Mouse (Mus musculus): ENCODE measurements around the gene Washc1.
"Not testable (repeated sequence)": the region's sequence is repeated elsewhere in the genome, so short reads cannot be mapped to it uniquely, and the experiment has no call there.

The Washc1 gene

DNA sequence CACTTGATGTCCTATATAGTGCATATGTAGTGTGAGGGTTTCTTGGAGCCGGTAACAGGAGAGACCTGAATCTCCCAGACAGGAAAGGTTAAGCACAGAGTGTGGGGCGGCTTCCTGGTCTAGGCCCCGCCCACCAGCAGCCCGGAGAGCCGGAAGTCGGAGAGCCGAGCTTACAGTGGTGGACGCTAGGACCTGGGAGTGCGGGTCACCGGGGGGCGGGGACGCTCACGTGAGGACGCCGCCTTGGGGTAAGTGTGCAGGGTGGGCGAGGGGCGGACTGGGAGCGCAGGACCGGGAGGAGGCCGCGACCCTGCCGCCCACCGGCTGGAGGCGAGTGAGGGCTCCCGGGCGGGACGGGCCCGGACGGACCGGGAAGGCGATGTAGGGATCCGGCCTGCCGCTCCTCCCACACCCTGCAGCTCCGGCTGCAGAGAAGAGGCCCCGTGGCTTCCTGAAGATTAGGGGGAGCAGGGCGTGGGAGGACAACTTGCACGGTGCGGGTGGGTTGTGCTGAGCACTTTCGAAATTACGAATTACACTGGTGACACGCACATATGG lies at the start of gene Washc1:
Gene Washc1 (plus strand): TSS at position 144 of the 558 bp plus-strand sequence.
- DNase-seq (ENCODE audit: low spot score) = peak; percentile 64

- no peak for DNase-seq (ENCODE audit: low spot score)
Measured at GRCm38 (mm10) chr17:66065115-66065514, 46.2 kb upstream of the Washc1 start.

DNA sequence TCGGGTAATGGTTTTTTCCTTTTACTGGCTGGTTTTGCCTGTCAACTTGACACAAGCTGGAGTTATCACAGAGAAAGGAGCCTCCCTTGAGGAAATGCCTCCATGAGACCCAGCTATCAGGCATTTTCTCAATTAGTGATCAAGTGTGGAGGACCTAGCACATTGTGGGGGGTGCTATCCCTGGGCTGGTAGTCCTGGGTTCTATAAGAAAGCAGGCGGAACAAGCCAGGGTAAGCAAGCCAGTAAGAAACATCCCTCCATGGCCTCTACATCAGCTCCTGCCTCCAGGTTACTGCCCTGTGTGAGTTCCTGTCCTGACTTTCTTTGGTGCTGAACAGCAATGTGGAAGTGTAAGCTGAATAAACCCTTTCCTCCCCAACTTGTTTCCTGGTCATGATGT lies 42.3 kb upstream of the Washc1 start:
- not testable (repeated sequence) for DNase-seq (ENCODE audit: low spot score)

- DNase-seq (ENCODE audit: low spot score) = no peak
Measured at GRCm38 (mm10) chr17:66073971-66074370, 37.4 kb upstream of the Washc1 start.

GRCm38 (mm10) chr17:66075827-66076173 lies 35.5 kb upstream of the Washc1 start:
- no peak for DNase-seq (ENCODE audit: low spot score)

GRCm38 (mm10) chr17:66076174-66076927 lies 35.0 kb upstream of the Washc1 start:
- peak; percentile 7 for DNase-seq (ENCODE audit: low spot score)

GRCm38 (mm10) chr17:66076934-66077333 lies 34.4 kb upstream of the Washc1 start, which contains the start of gene Ankrd12:
Ankrd12 (minus strand) TSS chr17:66077089.
- DNase-seq (ENCODE audit: low spot score) = peak; percentile 92

DNA sequence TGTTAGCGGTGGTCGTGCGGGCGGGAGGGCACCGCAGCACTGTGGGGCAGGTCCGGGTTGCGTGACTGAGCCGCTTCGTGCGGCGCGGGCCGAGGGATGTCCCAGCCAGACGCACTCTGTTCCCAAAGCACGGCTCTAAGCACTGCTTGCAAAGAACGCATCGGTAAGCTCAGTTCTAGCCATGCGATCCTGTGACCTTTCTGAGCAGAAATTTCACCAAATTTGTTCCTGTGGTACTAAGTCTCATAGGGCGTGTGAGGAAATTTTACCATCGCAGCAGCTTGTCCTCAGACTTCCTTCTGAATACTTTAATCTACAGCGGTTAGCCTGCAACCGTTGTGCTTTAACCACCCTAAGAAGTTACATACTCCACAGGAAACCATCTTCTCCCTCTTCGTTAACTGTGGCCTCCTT lies 33.9 kb upstream of the Washc1 start:
- DNase-seq (ENCODE audit: low spot score) = no peak

GRCm38 (mm10) chr17:66084486-66084885 lies 26.9 kb upstream of the Washc1 start:
- DNase-seq (ENCODE audit: low spot score) = no peak

GRCm38 (mm10) chr17:66085038-66085437 lies 26.3 kb upstream of the Washc1 start:
- no peak for DNase-seq (ENCODE audit: low spot score)

- DNase-seq (ENCODE audit: low spot score) = no peak
Measured at GRCm38 (mm10) chr17:66090251-66090650, 21.1 kb upstream of the Washc1 start.

- no peak for DNase-seq (ENCODE audit: low spot score)
Measured at GRCm38 (mm10) chr17:66091392-66091791, 20.0 kb upstream of the Washc1 start.

GRCm38 (mm10) chr17:66092065-66092464 lies 19.3 kb upstream of the Washc1 start:
- no peak for DNase-seq (ENCODE audit: low spot score)

DNA sequence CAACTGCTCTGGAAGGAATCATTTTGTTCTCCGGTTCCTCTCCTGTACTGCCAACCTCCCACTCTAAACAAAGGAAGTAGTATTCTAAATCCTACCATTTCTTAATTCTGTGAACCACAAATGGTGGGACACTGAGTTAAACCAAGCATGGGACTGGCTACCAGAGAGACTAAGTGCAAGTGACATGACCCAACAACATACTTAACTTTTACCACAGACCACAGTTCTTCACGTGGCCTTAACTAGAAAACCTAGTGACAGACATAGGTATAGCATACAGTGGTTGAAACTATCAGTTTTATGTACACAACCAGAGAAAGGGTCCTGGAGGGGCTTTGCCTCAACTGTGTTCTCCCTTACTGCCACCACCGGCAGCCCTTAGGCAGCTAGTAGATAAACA lies 18.7 kb upstream of the Washc1 start:
- DNase-seq (ENCODE audit: low spot score) = no peak

GRCm38 (mm10) chr17:66100566-66101379 lies 10.6 kb upstream of the Washc1 start:
- DNase-seq (ENCODE audit: low spot score) = peak; percentile 64

DNA sequence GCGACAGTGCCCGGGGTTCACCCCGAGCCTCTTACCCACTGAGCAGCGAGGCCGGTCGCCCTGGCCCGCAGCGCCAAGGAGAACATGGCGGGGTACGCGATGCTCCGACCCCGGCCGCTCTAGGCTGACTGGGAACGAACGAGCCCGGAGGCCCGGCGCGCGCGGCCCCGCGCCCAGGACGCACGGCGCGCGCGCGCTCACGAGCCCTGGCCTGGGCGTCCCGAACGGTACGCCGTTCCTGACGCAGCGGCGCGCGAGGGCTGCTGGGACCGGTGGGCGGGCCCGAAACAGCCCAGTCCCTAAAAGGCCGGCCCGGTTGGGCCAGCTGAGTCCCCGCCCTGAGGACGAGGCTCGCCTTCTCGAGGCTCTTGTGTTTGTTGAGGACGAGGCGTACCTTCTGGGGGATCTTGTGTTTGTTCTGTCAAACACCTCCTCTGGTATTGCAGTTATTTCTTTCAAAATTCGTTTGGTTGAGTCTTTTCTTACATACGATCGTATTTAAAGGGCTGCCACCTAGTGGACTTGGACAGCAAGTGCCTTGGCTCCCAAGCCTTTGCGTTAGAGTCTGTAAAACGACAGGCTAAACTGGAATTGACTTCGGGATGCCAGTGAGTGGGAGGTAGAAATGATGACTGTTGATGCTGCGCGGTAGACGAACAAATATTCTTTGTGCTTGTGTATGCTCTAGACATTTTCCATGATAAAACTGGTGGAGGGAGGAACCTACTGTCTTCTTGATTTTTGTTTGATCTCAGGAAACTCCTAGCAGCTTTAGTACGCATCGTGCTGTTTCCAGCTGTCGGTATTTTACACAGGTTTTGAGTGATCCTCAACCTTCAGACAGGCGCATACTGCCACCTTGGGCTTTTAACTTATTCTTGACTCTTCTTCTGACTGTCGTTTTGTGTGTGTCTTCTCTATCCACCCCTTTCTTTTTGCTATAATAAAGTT lies 9.7 kb upstream of the Washc1 start, which contains the start of gene Ndufv2:
Gene Ndufv2 (minus strand): TSS at position 180 of the 951 bp plus-strand sequence.
- DNase-seq (ENCODE audit: low spot score) = no peak

- DNase-seq (ENCODE audit: low spot score) = no peak
Measured at GRCm38 (mm10) chr17:66104076-66104475, 7.3 kb upstream of the Washc1 start.

DNA sequence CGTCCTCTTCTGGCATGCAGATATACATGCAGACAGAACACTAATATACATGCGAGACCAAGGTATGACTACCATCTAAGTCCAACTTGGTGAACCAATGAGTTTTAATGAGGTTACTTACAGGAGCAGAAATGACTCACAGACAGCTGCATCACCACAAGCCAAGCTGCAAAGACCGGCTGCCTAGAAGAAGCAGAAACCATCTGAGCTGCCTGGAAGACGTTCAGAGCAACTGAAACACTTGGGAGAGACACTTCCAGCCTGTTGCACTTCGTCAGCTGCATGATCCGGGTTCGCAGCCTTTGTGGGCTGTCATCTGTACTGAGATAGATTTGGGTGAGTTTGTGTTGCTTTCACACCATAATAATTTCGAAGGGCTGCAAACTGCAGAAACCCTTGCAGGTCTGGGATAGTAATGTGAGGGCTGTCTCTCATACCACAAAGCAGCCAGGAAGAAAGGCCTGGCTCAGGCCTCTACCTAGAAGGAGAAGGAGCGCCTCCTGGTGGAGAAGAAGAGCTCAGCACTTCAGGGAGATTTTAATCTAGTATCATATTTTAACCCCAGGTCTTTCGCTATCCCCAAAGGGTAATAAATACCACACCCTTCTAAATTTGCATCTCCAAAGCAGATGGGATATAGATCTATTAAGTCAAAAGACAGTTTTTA lies 4.6 kb upstream of the Washc1 start:
- DNase-seq (ENCODE audit: low spot score) = peak; percentile 31

GRCm38 (mm10) chr17:66107466-66107865 lies 3.9 kb upstream of the Washc1 start:
- DNase-seq (ENCODE audit: low spot score) = no peak

DNA sequence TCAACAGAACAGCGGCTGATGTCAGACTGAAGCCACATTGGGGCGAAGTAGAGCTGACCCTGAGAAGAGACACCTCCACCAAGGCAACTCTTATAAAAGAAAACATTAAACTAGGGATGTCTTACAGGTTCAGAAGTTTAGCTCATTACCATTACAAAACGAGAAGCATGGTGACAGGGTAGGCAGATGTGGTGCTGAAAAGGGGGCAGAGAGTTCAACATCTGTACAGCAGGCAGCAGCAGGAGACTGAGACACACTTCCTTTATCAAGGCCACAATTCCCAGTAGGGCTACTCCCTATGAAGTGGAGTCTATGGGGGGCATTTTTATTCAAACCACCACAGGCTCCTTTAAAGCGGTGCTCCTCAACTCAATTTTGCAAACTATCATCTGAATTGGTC lies 3.1 kb upstream of the Washc1 start:
- DNase-seq (ENCODE audit: low spot score) = no peak

DNA sequence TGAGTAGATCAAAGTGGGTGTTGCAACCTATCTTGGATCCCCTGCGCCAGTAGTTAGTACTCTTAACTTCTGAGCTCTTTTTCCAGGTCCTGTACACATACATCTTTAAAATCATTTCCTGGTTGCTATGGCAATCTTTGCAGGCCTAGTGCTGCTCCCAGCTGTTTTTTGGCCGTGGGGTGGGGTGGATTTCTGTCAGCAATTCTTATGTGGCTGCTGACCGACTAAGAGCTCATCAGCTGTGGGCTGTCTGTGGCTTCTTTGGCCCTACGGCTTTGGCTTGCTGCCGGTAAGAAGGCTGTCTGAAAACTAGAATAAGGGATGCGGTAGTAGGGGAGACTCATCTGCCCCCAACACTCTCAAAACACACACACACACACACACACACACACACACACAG lies 599 bp upstream of the Washc1 start:
- no peak for DNase-seq (ENCODE audit: low spot score)
